Mouse (Mus musculus) splenic B cell, adult 2 months (primary cell): Measurements from ENCODE around the gene Hadha.

ENCODE experiments used
- DNase-seq: peaks from one replicate; pipeline ENCODE4 v3.0.0-alpha.2; 2011; ENCODE audit warnings: low read depth, low spot score
- H3K27me3 ChIP-seq: 2 replicates; pipeline ENCODE4 v1.6.1; 2012; ENCODE audit warnings: mild to moderate bottlenecking, low read length, moderate library complexity, mixed read lengths; ENCODE audit not compliant: control insufficient read depth, poor library complexity, insufficient read depth, severe bottlenecking
- H3K36me3 ChIP-seq: 2 replicates; pipeline ENCODE4 v1.6.1; 2012; ENCODE audit warnings: mild to moderate bottlenecking, low read length, moderate library complexity, mixed read lengths; ENCODE audit not compliant: control insufficient read depth, poor library complexity, insufficient read depth, severe bottlenecking

Gene Hadha

DNA sequence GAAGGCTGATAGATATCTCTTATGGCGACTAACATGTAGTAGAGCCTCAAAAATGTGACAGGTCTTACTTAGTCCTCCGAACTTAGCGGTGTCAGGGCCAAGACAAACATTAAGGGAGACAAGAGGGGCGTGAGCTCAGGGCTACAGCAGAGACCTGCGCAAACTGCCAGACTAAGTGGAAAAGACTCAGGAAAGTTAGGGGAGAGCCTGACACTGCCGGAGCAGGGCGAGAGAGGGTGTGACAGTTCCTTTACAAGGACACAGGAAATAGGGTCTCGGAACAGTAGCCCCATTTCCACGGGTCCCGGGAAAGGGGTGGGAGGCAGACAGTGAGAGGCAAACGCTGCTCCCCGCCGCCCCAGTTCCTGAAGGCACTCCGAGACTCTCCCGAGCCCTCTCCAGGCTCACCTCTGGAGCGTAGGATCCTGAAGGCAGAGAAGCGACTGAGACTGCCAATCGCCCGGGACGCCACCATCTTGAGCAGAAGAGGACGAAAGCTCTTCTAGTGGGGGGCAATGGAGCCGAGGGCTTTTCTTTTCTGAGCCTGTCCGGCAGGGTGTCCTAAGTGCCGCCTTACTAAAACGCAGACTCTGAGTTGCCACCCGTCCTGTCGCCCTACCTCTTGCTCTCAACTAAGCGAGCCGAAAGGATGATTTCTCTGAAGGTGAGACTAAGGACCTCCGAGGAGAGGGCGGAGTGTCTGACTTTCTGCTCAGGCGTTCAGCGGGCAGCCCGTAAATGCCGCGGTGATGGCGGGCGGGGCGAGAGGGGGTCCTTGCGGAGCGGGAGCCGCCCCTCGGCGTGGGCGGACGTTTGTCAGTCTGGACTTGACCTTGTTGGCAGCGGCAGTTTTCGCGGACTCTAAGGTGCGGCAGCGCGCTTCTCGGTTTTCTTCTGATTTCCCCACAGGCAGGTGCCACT lies at the start of gene Hadha, which contains the start of gene Hadhb:
Hadha (minus strand) TSS at position 689 of the 921 bp plus-strand sequence.
Hadhb (plus strand) TSS at position 775 of the 921 bp plus-strand sequence.
- Histone ChIP-seq H3K36me3 (no peaks in the 10 kb centered on the region), H3K27me3 (no peaks in the 10 kb centered on the region)
- DNase-seq = peak; percentile 94

DNA sequence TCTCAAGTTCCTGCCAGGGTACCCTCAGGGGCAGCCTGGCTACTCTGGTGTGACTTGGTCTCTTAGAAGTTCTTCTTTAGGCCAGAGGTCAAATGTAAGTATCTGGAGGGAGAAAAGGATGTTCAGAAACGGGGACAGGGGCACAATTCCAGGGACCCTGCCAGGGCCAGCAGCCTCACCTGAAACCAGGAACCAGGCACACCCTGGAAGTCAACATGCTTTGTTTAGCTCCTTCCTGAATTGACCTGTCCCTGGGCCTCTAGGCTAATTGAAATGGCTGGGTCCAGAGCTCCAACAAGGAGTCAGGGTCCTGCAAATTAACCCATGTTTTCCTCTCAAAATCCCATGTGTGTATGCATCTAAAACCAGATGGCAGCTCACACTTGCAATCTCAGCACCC lies 49.5 kb upstream of the Hadha start:
- H3K36me3 ChIP-seq = no peaks in the 10 kb centered on the region
- DNase-seq = no peak
- no peaks in the 10 kb centered on the region for H3K27me3 ChIP-seq

DNA sequence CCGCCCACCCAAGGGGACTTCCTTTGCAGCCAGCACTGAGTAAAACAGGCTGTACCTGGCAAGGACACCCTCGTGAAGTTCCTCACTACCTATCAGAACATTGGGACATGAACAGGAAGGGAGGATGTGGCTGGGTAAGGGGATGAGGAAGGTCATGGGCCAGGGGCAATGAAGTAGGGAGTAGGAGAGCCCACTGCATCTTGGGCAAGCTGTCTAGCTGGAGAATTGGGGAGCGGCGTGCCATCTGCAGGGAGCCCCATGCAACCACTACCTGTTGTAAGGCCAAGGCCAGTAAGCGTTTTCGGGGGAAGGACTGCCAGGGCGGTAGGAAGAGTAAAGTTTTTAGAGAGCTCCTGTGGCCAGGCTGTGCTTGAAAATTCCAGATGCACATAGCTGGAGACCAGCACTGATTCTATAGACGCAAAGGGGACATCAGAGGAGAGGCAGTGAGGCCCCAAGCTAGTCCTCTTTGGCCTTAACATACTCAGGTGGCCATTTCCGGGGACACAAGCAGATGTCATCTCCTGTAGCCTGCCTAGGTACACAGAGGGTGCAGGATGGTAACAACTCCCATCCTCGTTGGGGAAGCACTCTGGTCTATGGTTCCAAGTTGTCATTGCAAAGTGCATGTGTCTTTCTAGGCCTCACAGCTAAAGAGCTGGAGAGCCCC lies 48.4 kb upstream of the Hadha start:
- no peak for DNase-seq
- Histone ChIP-seq H3K27me3 (no peaks in the 10 kb centered on the region), H3K36me3 (no peaks in the 10 kb centered on the region)

DNA sequence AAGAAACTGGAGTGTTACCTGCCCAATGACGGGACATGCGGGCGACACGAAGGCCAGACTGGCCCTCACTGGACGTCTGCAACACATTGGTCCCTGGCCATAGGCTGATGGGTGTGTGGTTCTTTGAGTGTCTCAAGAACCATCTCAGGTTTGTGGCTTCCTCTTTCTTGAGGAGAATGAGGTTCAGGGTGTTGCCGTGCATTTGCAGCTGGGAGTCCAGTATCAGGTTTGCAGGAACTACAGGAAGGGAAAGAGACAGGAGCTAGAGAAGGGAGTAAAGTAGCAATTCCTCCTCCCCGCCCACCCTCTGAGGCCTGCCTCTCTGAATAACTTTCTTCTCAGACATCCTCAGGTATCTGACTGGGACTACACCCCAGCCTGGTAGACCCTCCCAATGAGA lies 47.3 kb upstream of the Hadha start:
- Histone ChIP-seq H3K36me3 (no peaks in the 10 kb centered on the region), H3K27me3 (no peaks in the 10 kb centered on the region)
- no peak for DNase-seq

DNA sequence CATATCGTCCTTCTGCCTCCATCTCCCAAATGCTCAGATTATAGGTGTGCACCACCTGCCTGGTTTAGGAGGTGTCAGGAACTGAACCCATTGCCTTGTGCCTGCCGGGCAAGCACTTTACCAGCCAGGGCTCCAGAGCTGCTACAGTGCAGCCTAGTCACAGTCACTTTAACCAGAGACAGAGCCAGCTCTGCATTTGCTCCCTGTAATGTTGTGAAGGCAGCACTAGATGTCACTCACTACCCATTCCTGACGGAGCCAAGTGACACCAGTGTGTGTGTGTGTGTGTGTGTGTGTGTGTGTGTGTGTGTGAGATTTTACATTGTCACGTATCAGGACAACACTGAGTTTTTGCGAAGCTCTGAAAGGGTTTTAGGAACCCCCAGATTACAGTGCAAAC lies 46.6 kb upstream of the Hadha start:
- H3K36me3 ChIP-seq = no peaks in the 10 kb centered on the region
- H3K27me3 ChIP-seq = no peaks in the 10 kb centered on the region
- peak; percentile 27 for DNase-seq

DNA sequence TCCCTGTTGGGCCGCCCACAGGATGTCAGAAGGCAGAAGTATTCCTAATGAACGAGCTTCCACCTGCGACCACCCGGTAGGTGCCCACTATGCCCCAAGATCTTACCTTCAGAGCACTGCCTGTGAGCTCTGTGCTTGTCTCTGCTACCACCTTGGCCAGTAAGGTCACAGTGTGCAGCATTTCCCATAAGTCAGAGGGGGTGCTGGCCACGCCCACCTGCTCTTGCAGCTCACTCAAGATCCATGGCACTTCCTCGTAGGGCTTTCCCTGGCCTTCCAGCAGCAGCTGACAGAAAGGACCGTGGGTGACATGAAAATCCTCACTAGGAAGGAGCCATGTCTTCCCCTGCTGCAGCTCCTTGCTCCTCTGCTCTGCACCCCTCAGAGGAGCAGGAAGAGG lies 43.3 kb upstream of the Hadha start:
- Histone ChIP-seq H3K27me3 (no peaks in the 10 kb centered on the region), H3K36me3 (no peaks in the 10 kb centered on the region)
- DNase-seq = peak; percentile 7

DNA sequence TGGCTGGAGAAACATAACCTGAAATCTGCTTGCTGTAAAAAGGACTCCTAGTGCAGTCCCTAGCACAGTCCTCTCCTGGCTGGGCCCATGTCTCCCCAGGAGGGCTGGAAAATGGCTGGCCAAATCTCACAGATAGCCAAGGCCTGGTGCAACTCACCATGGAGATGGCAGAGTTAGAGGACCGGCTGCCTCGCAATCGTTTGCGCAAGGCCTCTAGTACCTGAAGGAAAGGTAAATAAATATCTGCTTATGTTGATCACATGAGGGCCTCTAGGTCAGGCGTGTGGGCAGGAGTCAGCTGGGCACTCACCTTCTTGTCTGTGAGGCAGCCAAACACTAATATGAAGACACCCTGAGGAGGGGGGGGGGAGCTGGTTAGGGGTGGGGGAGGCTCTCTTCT lies 40.4 kb upstream of the Hadha start:
- no peaks in the 10 kb centered on the region for H3K27me3 ChIP-seq
- no peaks in the 10 kb centered on the region for H3K36me3 ChIP-seq
- no peak for DNase-seq

DNA sequence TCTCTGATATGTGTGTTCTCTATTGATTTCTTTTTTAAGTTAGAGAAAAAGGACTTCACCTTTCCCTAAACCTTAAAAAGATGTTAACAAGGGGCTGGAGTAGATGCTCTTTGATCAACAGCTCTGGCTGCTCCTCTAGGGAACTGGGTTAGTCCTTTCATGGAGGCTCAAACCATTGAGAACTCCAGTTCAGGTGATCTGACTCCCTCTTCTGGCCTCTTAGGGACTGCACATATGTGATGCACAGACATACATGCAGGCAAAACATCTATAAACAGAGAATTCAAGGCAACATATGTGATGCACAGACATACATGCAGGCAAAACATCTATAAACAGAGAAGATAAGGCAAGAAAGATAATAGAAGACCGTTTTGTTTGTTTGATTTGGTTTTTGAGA lies 37.5 kb upstream of the Hadha start:
- Histone ChIP-seq H3K27me3 (no peaks in the 10 kb centered on the region), H3K36me3 (0 out of 2 replicates have a peak, but pooled peaks cover 2% of the 10 kb centered on the region)
- DNase-seq = no peak

DNA sequence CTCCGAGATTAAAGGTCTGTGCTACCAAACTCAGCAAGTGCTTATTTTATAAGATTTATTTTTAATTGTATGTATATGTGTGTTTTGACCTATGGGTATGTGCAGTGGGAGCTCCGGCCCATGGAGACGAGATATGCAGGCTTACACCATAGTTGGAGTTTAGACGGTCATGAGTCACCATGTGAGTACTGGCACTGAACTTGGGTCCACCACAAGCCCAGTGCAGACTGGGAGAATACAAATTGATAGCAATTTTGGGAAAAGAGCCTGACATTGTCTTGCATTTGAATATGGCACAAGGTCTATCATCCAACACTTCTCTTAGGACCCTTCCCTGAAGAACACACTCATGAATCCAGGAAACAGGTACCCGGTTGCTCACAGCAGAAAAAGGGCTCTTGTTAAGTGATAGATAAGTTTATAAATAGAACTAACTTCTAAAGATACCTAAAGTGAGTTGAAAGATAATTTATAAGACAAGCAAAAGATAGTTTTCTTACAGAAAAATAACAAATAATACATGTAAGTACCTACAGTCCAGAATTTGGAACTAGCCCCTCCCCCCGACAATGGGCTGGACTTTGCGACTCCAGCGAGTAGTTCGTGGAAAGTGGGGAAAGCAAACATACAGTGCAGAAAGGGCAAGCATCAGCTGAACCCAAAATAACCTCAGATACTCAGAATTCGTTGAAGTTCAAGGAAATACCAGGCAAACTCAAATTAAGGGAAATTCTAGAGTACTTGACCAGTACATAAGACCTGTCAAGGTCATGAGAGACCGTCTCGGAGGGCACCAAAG lies 32.9 kb upstream of the Hadha start:
- Histone ChIP-seq H3K27me3 (no peaks in the 10 kb centered on the region), H3K36me3 (peaks cover 10% of the 10 kb centered on the region; the same call in 1 of the 2 replicates)
- DNase-seq = no peak

DNA sequence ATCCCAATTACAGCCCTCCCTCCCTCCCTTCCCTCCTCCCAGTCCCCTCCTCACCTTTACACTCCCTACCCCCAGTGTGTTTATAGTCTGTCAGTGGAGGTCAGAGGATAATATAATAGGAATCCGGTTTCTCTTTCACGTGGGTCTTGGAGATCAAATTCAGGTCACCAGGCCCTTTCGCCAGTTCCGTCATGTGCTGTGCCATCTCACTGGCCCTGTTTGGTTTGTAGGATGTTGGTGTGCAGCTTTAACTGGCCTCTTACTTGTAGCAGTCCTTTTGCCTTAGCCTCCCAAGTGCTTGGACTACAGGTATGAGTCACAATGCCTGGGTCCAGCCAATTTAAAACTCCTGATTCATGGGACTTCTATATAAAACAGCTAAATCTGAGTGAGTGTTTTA lies 20.8 kb upstream of the Hadha start:
- no peak for DNase-seq
- peaks cover 14% of the 10 kb centered on the region for H3K36me3 ChIP-seq
- no peaks in the 10 kb centered on the region for H3K27me3 ChIP-seq

DNA sequence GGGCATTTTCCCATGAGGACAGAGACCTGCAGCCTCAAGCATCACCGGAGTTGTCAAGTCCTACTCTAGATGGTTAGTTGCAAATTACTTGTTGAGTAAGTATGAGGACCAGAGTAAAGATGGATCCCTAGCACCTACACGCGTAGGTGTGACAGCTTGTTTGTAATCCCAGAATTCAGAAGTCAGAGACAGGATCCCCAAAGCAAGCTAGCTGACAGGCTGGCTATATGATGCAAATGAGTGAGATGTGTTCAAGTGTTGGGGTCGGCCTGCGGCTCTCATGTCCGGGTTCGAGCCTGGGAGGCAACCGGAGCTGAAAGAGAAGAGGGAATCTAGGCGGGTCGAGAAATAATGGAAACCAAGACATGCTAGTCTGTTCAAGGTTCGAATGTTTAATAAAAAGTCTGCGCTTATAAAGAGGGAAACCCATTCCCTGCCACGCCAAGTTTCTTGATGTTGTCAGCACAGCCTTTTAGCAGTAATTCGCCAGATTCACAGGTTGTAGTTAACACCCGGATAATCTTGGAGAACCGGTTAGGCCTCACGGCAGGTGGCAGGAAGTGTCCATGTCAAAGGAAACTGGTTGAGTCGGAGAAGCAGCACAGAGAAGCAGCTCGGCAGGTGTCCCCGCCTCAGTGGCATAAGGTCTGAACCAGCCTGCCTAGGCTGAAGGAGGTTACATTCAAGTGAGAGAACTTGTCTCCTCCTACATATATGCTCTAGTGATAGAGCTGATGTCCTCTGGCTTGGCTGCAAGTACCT lies 18.1 kb upstream of the Hadha start:
- no peak for DNase-seq
- no peaks in the 10 kb centered on the region for H3K27me3 ChIP-seq
- peaks cover 17% of the 10 kb centered on the region for H3K36me3 ChIP-seq

DNA sequence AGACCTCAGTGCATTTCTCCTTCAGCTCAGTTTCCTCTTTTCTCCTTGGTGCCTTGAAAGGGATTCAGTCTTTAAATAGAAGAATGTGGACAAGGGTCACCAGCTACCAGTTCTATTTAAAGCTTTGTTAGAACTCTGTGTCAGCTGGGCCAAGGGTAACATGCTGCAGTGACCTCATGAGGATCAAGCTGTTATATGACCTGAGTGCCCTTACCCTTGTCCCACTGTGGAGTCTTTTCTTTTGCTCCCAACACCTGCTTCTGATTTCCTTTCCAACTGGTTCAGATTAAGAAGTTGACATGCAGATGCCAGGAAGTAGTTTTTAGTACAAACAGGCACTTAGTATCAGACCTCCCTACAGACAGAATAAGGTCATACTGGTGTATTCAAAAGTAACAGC lies 17.2 kb upstream of the Hadha start:
- Histone ChIP-seq H3K36me3 (peaks cover 20% of the 10 kb centered on the region), H3K27me3 (no peaks in the 10 kb centered on the region)
- DNase-seq = no peak

DNA sequence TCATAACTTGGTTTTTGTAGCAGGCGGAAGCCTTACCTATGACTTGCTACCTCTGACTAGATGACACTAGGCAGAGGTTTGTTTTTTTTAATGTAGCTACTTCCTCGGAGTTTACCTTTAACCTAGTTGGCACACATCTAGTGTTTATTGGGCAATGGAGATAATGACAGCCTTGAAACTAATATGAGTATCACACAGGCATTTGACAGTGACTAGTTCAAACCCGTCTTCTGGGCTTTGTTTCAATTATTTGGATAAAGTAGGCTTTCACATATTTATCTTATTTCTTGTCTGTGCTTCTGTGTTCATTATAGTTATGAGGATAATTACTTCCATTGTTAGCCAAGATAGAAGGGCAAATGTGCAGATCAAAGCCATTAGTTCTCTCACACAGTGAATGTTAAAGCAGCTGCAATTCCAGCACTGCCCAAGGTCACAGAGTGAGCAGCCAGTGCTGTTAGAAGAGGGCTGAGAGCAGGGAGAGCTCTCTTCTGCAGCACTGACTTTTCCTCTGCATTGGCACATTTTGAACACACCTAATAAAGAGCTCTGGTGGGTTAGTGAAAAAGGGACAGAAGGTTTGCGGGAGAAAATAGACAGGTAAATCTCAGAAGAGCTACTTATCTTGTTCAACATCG lies 15.5 kb upstream of the Hadha start:
- no peak for DNase-seq
- H3K36me3 ChIP-seq = peaks cover 20% of the 10 kb centered on the region
- H3K27me3 ChIP-seq = no peaks in the 10 kb centered on the region
